Mouse (Mus musculus) bone marrow, adult 2 months (tissue): ENCODE data around the gene Clpsl2.
A peak's percentile ranks its signal among the peaks of the same experiment; 100 is the strongest.

Experiments
- CTCF ChIP-seq: fragments of 200-500 bp; IDR thresholded peaks from 2 replicates; pipeline ENCODE4 v1.5.1; 2011; ENCODE audit warnings: low read length, control low read depth; ENCODE audit not compliant: control insufficient read depth, insufficient read depth
- POLR2A ChIP-seq: fragments of 200-500 bp; IDR thresholded peaks from 2 replicates; pipeline ENCODE4 v1.6.1; 2011; ENCODE audit warnings: low read depth, mild to moderate bottlenecking, control low read depth, low read length, borderline replicate concordance; ENCODE audit not compliant: control insufficient read depth

DNA sequence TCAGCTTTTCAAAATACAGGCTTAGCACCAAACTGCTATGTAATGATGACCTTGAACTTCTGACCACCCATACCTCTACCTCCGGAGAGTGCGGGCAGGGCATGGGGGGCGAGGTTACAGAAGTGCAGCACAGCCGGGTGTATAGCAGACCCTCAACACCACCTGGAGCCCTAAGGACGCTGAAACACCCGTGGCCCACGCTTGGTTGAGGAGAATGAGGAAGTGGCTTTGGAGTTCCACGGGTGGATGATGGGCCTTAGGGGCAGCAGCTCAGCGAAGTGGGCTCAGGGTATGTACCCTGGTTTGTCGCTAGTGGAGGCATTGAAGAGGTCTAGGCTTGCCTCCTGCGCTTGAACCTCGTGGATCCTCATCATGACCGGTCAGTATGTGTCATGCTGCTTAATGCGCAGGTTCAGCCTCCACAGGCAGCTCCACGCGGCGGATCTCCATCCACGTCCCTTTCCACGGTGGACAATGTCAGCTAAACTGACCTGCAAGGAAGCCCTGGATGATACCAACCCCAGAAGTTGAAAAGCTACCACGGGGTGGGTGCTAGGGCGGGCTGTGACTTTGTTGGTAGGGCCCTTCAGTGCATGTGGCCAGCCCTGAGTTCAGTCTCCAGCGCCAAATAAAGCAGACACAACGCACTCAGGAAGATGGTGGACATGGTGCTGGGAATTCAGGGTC lies 25.1 kb upstream of the Clpsl2 start:
- TF ChIP-seq POLR2A: peak; percentile 23; the same call in 1 of the 2 replicates
- TF ChIP-seq CTCF: no peak
